Mouse (Mus musculus) midbrain, embryonic 13.5 days (tissue): ENCODE measurements at regions not wholly inside any gene's neighbourhood (a gene's known extent, or its start where the extent isn't known, plus 50 kb on each side); places are given as distances from the start of the nearest gene placed in this dataset.

ENCODE experiments used
- ATAC-seq: fragments of 200-750 bp; cut with Nextera tagmentation; 2 replicates; pipeline ENCODE4 v1.8.0; 2017; ENCODE audit warnings: mild to moderate bottlenecking, moderate TSS enrichment, moderate library complexity
- H3K27ac ChIP-seq: fragments of 300-500 bp; sonication (generic); 2 replicates; pipeline ENCODE4 v1.5.1; 2015; ENCODE audit warnings: inconsistent platforms, mild to moderate bottlenecking, moderate library complexity
- H3K27me3 ChIP-seq: fragments of 300-500 bp; sonication (generic); 2 replicates; pipeline ENCODE4 v1.6.1; 2015; ENCODE audit warnings: mild to moderate bottlenecking, inconsistent platforms
- H3K36me3 ChIP-seq: fragments of 300-500 bp; sonication (generic); 2 replicates; pipeline ENCODE4 v1.6.1; 2015; ENCODE audit warnings: mild to moderate bottlenecking, inconsistent platforms
- H3K4me1 ChIP-seq: fragments of 300-500 bp; sonication (generic); replicated peaks from 2 replicates; pipeline ENCODE4 v1.6.1; 2015; ENCODE audit warnings: inconsistent platforms
- H3K4me2 ChIP-seq: fragments of 300-500 bp; sonication (generic); replicated peaks from 2 replicates; pipeline ENCODE4 v1.6.1; 2015; ENCODE audit warnings: moderate library complexity, mild to moderate bottlenecking, inconsistent platforms
- H3K4me3 ChIP-seq: fragments of 300-500 bp; sonication (generic); replicated peaks from 2 replicates; pipeline ENCODE4 v1.5.1; 2015; ENCODE audit warnings: mild to moderate bottlenecking, inconsistent platforms
- H3K9ac ChIP-seq: fragments of 300-500 bp; sonication (generic); replicated peaks from 2 replicates; pipeline ENCODE4 v1.6.1; 2015; ENCODE audit warnings: mild to moderate bottlenecking, inconsistent platforms
- H3K9me3 ChIP-seq: fragments of 300-500 bp; sonication (generic); 2 replicates; pipeline ENCODE4 v1.6.1; 2016; ENCODE audit warnings: mild to moderate bottlenecking, inconsistent platforms
- WGBS: fragments of 180-500 bp; shearing (Covaris S2); methylation state at CpG from one replicate; pipeline ENCODE4 v1.1.7; 2015; 5-methylcytosine and 5-hydroxymethylcytosine counted together

- H3K4me3 ChIP-seq: no peak overlapping the region
- no peak overlapping the region for H3K4me2 ChIP-seq
- H3K4me1 ChIP-seq: peaks cover 30% of the 10 kb centered on the region
- 39% methylated on average over 9 of the region's 9 CpGs for WGBS
- H3K27me3 ChIP-seq: no peaks in the 10 kb centered on the region
- peak overlapping the region; percentile 81 for H3K27ac ChIP-seq
- peak; percentile 66 for ATAC-seq
- no peaks in the 10 kb centered on the region for H3K36me3 ChIP-seq
- no peaks in the 10 kb centered on the region for H3K9me3 ChIP-seq
- H3K9ac ChIP-seq: no peak overlapping the region
Measured at GRCm38 (mm10) chr9:58421702-58422392, 51.6 kb upstream of the Tbc1d21 start.

- H3K27ac ChIP-seq: no peak overlapping the region
- WGBS: 88% methylated on average over 7 of the region's 7 CpGs
Measured at GRCm38 (mm10) chr9:58428795-58429194, 58.5 kb upstream of the Tbc1d21 start.

GRCm38 (mm10) chr9:58430772-58431171, 57.6 kb upstream of the Insyn1 start:
- Histone ChIP-seq H3K27ac (no peak overlapping the region), H3K4me3 (no peak overlapping the region), H3K9me3 (no peaks in the 10 kb centered on the region), H3K27me3 (no peaks in the 10 kb centered on the region), H3K4me2 (no peak overlapping the region), H3K9ac (no peak overlapping the region), H3K4me1 (peaks cover 4% of the 10 kb centered on the region), H3K36me3 (no peaks in the 10 kb centered on the region)
- WGBS: 95% methylated on average over 4 of the region's 4 CpGs
- no peak for ATAC-seq

More at GRCm38 (mm10) chr9:58428795-58429194, 58.5 kb upstream of the Tbc1d21 start:
- no peak overlapping the region for H3K4me3 ChIP-seq
- H3K9me3 ChIP-seq: no peaks in the 10 kb centered on the region
- no peaks in the 10 kb centered on the region for H3K36me3 ChIP-seq
- H3K27me3 ChIP-seq: no peaks in the 10 kb centered on the region
- no peak overlapping the region for H3K4me2 ChIP-seq
- H3K4me1 ChIP-seq: no peaks in the 10 kb centered on the region
- no peak for ATAC-seq
- H3K9ac ChIP-seq: no peak overlapping the region

- Histone ChIP-seq H3K4me1 (peaks cover 17% of the 10 kb centered on the region), H3K4me2 (no peak overlapping the region), H3K27ac (no peak overlapping the region), H3K4me3 (no peak overlapping the region), H3K36me3 (no peaks in the 10 kb centered on the region), H3K27me3 (no peaks in the 10 kb centered on the region), H3K9ac (no peak overlapping the region), H3K9me3 (no peaks in the 10 kb centered on the region)
- ATAC-seq: no peak
- WGBS: 83% methylated on average over 5 of the region's 5 CpGs
Measured at GRCm38 (mm10) chr9:58432793-58433370, 55.5 kb upstream of the Insyn1 start.

- no peak overlapping the region for H3K4me3 ChIP-seq
- no peak for ATAC-seq
- H3K4me2 ChIP-seq: no peak overlapping the region
- 0 out of 2 replicates have a peak overlapping the region, but pooled peaks have one; percentile 79 for H3K27ac ChIP-seq
- 78% methylated on average over 10 of the region's 10 CpGs for WGBS
- H3K9me3 ChIP-seq: no peaks in the 10 kb centered on the region
- no peak overlapping the region for H3K9ac ChIP-seq
- H3K4me1 ChIP-seq: peaks cover 45% of the 10 kb centered on the region
- no peaks in the 10 kb centered on the region for H3K27me3 ChIP-seq
- no peaks in the 10 kb centered on the region for H3K36me3 ChIP-seq
Measured at GRCm38 (mm10) chr9:58436246-58437091, 51.9 kb upstream of the Insyn1 start.

GRCm38 (mm10) chr9:58437541-58437940, 50.9 kb upstream of the Insyn1 start:
- Histone ChIP-seq H3K27ac (peak overlapping the region; percentile 79), H3K4me3 (no peak overlapping the region), H3K27me3 (no peaks in the 10 kb centered on the region), H3K4me1 (peaks cover 52% of the 10 kb centered on the region), H3K36me3 (no peaks in the 10 kb centered on the region), H3K4me2 (no peak overlapping the region), H3K9ac (no peak overlapping the region), H3K9me3 (no peaks in the 10 kb centered on the region)
- ATAC-seq: no peak
- 67% methylated on average over 11 of the region's 11 CpGs for WGBS

GRCm38 (mm10) chr9:58438071-58438858, 50.1 kb upstream of the Insyn1 start:
- peaks cover 54% of the 10 kb centered on the region for H3K4me1 ChIP-seq
- H3K27me3 ChIP-seq: no peaks in the 10 kb centered on the region
- H3K27ac ChIP-seq: peak overlapping the region; percentile 79
- no peak overlapping the region for H3K4me3 ChIP-seq
- no peaks in the 10 kb centered on the region for H3K36me3 ChIP-seq
- H3K4me2 ChIP-seq: no peak overlapping the region
- ATAC-seq: no peak
- no peak overlapping the region for H3K9ac ChIP-seq
- H3K9me3 ChIP-seq: no peaks in the 10 kb centered on the region
- 65% methylated on average over 7 of the region's 7 CpGs for WGBS
